Mouse (Mus musculus) left cerebral cortex, postnatal 25 days (tissue): Measurements from ENCODE around the gene Il1b. TPM values are rescaled to one million over a fixed set of nuclear protein-coding genes. Genes with fewer than 3 reads are reported as not detected.

Experiments used
- total RNA-seq, 2 experiments: library from RNA; stranded (reverse); gene quantifications; 2 replicates each; pipeline ENCODE4 v1.2.3; 2021

The Il1b gene
- total RNA-seq, 2 experiments from 2014 or later = not detected

Other genes with a start within 250 kb of the Il1b start
- gene Chchd5, start 241.4 kb downstream of the Il1b start, total RNA-seq = 10 to 100 TPM; 10.9 to 11.3 TPM
- 100 to 1,000 TPM; 138 to 140 TPM for gene Slc20a1, start 172.4 kb downstream of the Il1b start, total RNA-seq
- under 1 TPM; 0.21 to 0.53 TPM for gene Ckap2l, start 73.9 kb downstream of the Il1b start, total RNA-seq
- gene Il1a, start 61.2 kb downstream of the Il1b start, total RNA-seq = 1 to 10 TPM in 1 of 2 experiments, under 1 TPM in 1; 0.39 to 1.0 TPM
- gene F830045P16Rik, start 165.5 kb upstream of the Il1b start, total RNA-seq = under 1 TPM; 0.60 to 0.66 TPM
- gene Sirpa, start 221.7 kb upstream of the Il1b start, total RNA-seq = 100 to 1,000 TPM; 387 to 409 TPM